12 mouse cellular contexts compared by ENCODE assay signal in the genomic region with DNA sequence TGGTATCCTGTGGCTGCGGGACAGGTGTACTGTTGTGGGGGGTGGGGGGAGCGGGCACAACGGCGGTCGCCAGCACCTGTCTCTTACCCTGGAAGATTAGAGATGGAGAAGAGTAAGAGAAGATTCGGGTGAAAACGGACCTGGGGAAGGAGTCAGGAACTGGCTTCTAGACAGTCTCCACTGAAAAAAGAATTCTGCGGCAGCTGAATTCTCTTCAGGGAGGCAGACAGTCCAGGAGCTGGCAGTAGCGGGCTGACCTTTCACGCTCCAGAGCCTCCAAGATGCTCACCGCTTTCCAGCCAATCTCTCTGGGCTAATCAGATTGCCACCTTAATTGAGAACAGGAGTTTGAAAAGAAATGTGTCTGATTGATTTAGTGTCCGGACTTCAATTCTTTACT. TPM values are rescaled to one million over a fixed set of nuclear protein-coding genes. Genes with fewer than 3 reads are reported as not detected.
DNase-seq lines count a peak whose midpoint lies in the region; ATAC-seq lines count a peak whose summit lies in the region.
"Had no signal": no experiment of that assay in that cellular context is flagged by ENCODE, and none has a peak within 500 bp of the region (broad histone marks: within the 10 kb centered on the region; RNA-seq: fewer than 3 reads in every experiment).

No protein-coding gene starts in this region.

- H3K9me3 ChIP-seq in forebrain, embryonic 14.5 days (replicated peaks; ENCODE audit: control insufficient read depth, low read length): no peaks in the 10 kb centered on the region
- H3K9me3 ChIP-seq in forebrain, embryonic 15.5 days: no peaks in the 10 kb centered on the region
- H3K9me3 ChIP-seq in embryonic facial prominence, embryonic 11.5 days (replicated peaks; ENCODE audit: control insufficient read depth, low read length): no peaks in the 10 kb centered on the region
- H3K9me3 ChIP-seq in midbrain, embryonic 13.5 days: no peaks in the 10 kb centered on the region
- H3K9me3 ChIP-seq: embryonic facial prominence, embryonic 15.5 days; liver, embryonic 15.5 days had no signal

- no peak overlapping the region; the same call in 1 of the 2 replicates for H3K27ac ChIP-seq in forebrain, embryonic 14.5 days (ENCODE audit: low read depth, low read length)
- H3K27ac ChIP-seq in forebrain, embryonic 15.5 days (replicated peaks): no peak overlapping the region
- no peak overlapping the region for H3K27ac ChIP-seq in embryonic facial prominence, embryonic 11.5 days (replicated peaks; ENCODE audit: low read depth, low read length)
- H3K27ac ChIP-seq in midbrain, embryonic 13.5 days: peak overlapping the region; percentile 62
- H3K27ac ChIP-seq: embryonic facial prominence, embryonic 15.5 days; liver, embryonic 15.5 days had no signal

- ATAC-seq in forebrain, embryonic 14.5 days: no peak
- ATAC-seq in forebrain, embryonic 15.5 days (replicated peaks): no peak
- ATAC-seq in embryonic facial prominence, embryonic 11.5 days (replicated peaks; ENCODE audit: insufficient number of reproducible peaks, low FRiP score, low TSS enrichment, low read depth): 0 out of 2 replicates have a peak, but pooled peaks have one; percentile 20
- ATAC-seq in midbrain, embryonic 13.5 days: 0 out of 2 replicates have a peak, but pooled peaks have one; percentile 44
- ATAC-seq: activated CD4-positive, CD25-positive, alpha-beta regulatory T cell, adult 4 months had no signal

- H3K4me3 ChIP-seq in forebrain, embryonic 14.5 days (ENCODE audit: low read depth, low read length): no peak overlapping the region
- no peak overlapping the region for H3K4me3 ChIP-seq in forebrain, embryonic 15.5 days
- H3K4me3 ChIP-seq in embryonic facial prominence, embryonic 11.5 days (ENCODE audit: low read depth, low read length): no peak overlapping the region
- H3K4me3 ChIP-seq in midbrain, embryonic 13.5 days (replicated peaks): no peak overlapping the region
- H3K4me3 ChIP-seq: embryonic facial prominence, embryonic 15.5 days; liver, embryonic 15.5 days had no signal

- intact Hi-C loops in left cerebral cortex, postnatal 36 days (cut with DNase I): no loop called here

- no peaks in the 10 kb centered on the region for H3K27me3 ChIP-seq in forebrain, embryonic 14.5 days (replicated peaks; ENCODE audit: control insufficient read depth, insufficient read depth, low read length)
- H3K27me3 ChIP-seq in forebrain, embryonic 15.5 days: no peaks in the 10 kb centered on the region
- no peaks in the 10 kb centered on the region for H3K27me3 ChIP-seq in embryonic facial prominence, embryonic 11.5 days (ENCODE audit: control insufficient read depth, insufficient read depth, low read length)
- no peaks in the 10 kb centered on the region for H3K27me3 ChIP-seq in midbrain, embryonic 13.5 days
- H3K27me3 ChIP-seq: embryonic facial prominence, embryonic 15.5 days; liver, embryonic 15.5 days had no signal

- H3K9ac ChIP-seq in forebrain, embryonic 14.5 days (ENCODE audit: low read length): no peak overlapping the region
- no peak overlapping the region for H3K9ac ChIP-seq in forebrain, embryonic 15.5 days (replicated peaks)
- no peak overlapping the region for H3K9ac ChIP-seq in embryonic facial prominence, embryonic 11.5 days (replicated peaks; ENCODE audit: low read length)
- no peak overlapping the region for H3K9ac ChIP-seq in midbrain, embryonic 13.5 days (replicated peaks)
- H3K9ac ChIP-seq: embryonic facial prominence, embryonic 15.5 days; liver, embryonic 15.5 days had no signal

- WGBS in forebrain, embryonic 14.5 days: 41% methylated on average over 12 of the region's 12 CpGs
- 42% methylated on average over 12 of the region's 12 CpGs for WGBS in forebrain, embryonic 15.5 days
- 38% methylated on average over 12 of the region's 12 CpGs for WGBS in embryonic facial prominence, embryonic 11.5 days
- 44% methylated on average over 12 of the region's 12 CpGs for WGBS in midbrain, embryonic 13.5 days

- DNase-seq in forebrain, embryonic 14.5 days (ENCODE audit: low spot score): peak; percentile 3
- DNase-seq in ZHBTc4 (ENCODE audit: low read depth, low spot score): peak; percentile 10
- peak; percentile 22 for DNase-seq in embryonic facial prominence, embryonic 11.5 days (ENCODE audit: low spot score)
- DNase-seq in thymus, postnatal 10 days (ENCODE audit: low spot score in 2 of 2): no peak
- DNase-seq in urinary bladder, postnatal 25 days (ENCODE audit: low spot score): no peak
- no peak for DNase-seq in left cerebral cortex, postnatal 36 days (ENCODE audit: low spot score in 2 of 2)

- H3K36me3 ChIP-seq in forebrain, embryonic 14.5 days (ENCODE audit: control insufficient read depth, insufficient read depth, low read length): no peaks in the 10 kb centered on the region
- no peaks in the 10 kb centered on the region for H3K36me3 ChIP-seq in forebrain, embryonic 15.5 days
- H3K36me3 ChIP-seq in embryonic facial prominence, embryonic 11.5 days (replicated peaks; ENCODE audit: control insufficient read depth, insufficient read depth, low read depth, low read length): no peaks in the 10 kb centered on the region
- H3K36me3 ChIP-seq in midbrain, embryonic 13.5 days: 0 out of 2 replicates have a peak, but pooled peaks cover 4% of the 10 kb centered on the region
- H3K36me3 ChIP-seq: embryonic facial prominence, embryonic 15.5 days; liver, embryonic 15.5 days had no signal

- H3K4me1 ChIP-seq in forebrain, embryonic 14.5 days (ENCODE audit: control insufficient read depth, insufficient read depth, low read length): peaks cover 5% of the 10 kb centered on the region; the same call in 1 of the 2 replicates
- peaks cover 19% of the 10 kb centered on the region for H3K4me1 ChIP-seq in forebrain, embryonic 15.5 days
- H3K4me1 ChIP-seq in embryonic facial prominence, embryonic 11.5 days (ENCODE audit: control insufficient read depth, insufficient read depth, low read length): peaks cover 2% of the 10 kb centered on the region; the same call in 1 of the 2 replicates
- peaks cover 39% of the 10 kb centered on the region for H3K4me1 ChIP-seq in midbrain, embryonic 13.5 days (replicated peaks)
- H3K4me1 ChIP-seq: liver, embryonic 15.5 days had no signal

- no peak overlapping the region for H3K4me2 ChIP-seq in forebrain, embryonic 14.5 days (ENCODE audit: low read length)
- no peak overlapping the region for H3K4me2 ChIP-seq in forebrain, embryonic 15.5 days (replicated peaks)
- H3K4me2 ChIP-seq in embryonic facial prominence, embryonic 11.5 days (ENCODE audit: low read depth, low read length): 0 out of 2 replicates have a peak overlapping the region, but pooled peaks have one; percentile 5
- 0 out of 2 replicates have a peak overlapping the region, but pooled peaks have one; percentile 5 for H3K4me2 ChIP-seq in midbrain, embryonic 13.5 days (replicated peaks)
- H3K4me2 ChIP-seq: embryonic facial prominence, embryonic 15.5 days; heart, embryonic 11.5 days; liver, embryonic 15.5 days had no signal

RNA-seq across cellular contexts. Expression of a gene that starts 30.0 kb away (rescaled TPM):
- polyA plus RNA-seq in forebrain, embryonic 14.5 days (2014; fragmentation: Nextera tagmentation; extraction: Ambion mirVana): 16.9 and 20.6 TPM in 2 replicates
- 29.9 and 31.4 TPM in 2 replicates for polyA plus RNA-seq in forebrain, embryonic 15.5 days (2015; fragmentation: Nextera tagmentation; extraction: Ambion mirVana)
- polyA plus RNA-seq in embryonic facial prominence, embryonic 11.5 days (2014; fragmentation: Nextera tagmentation; extraction: Ambion mirVana): 5.0 and 7.9 TPM in 2 replicates
- 37.9 and 41.5 TPM in 2 replicates for polyA plus RNA-seq in midbrain, embryonic 13.5 days (2015; fragmentation: Nextera tagmentation; extraction: Ambion mirVana)
- 100 to 1,000 TPM; 105 TPM for total RNA-seq in left cerebral cortex, postnatal 36 days (2021)

RNA-seq across cellular contexts. Expression of a gene that starts 54.0 kb away (rescaled TPM):
- 8.3 and 12.9 TPM in 2 replicates for polyA plus RNA-seq in forebrain, embryonic 14.5 days (2014; fragmentation: Nextera tagmentation; extraction: Ambion mirVana)
- 4.9 and 11.5 TPM in 2 replicates for polyA plus RNA-seq in forebrain, embryonic 15.5 days (2015; fragmentation: Nextera tagmentation; extraction: Ambion mirVana)
- polyA plus RNA-seq in embryonic facial prominence, embryonic 11.5 days (2014; fragmentation: Nextera tagmentation; extraction: Ambion mirVana): 11.0 and 16.0 TPM in 2 replicates
- polyA plus RNA-seq in midbrain, embryonic 13.5 days (2015; fragmentation: Nextera tagmentation; extraction: Ambion mirVana): 9.3 and 12.8 TPM in 2 replicates
- 1 to 10 TPM; 1.6 to 3.2 TPM for total RNA-seq in left cerebral cortex, postnatal 36 days (2021)

Comparison
In these comparisons a context has a peak if more than half of its experiments do, and no peak if none do; other contexts are left out.
1. ATAC-seq: peak in embryonic facial prominence, embryonic 11.5 days (single experiment) and midbrain, embryonic 13.5 days (single experiment); none in forebrain, embryonic 14.5 days (single experiment) and forebrain, embryonic 15.5 days (single experiment).
2. DNase-seq: peak in forebrain, embryonic 14.5 days (single experiment), ZHBTc4 (single experiment) and embryonic facial prominence, embryonic 11.5 days (single experiment); none in thymus, postnatal 10 days (0 of 2), urinary bladder, postnatal 25 days (single experiment) and left cerebral cortex, postnatal 36 days (0 of 2).
3. H3K4me2 ChIP-seq: peak in embryonic facial prominence, embryonic 11.5 days (single experiment) and midbrain, embryonic 13.5 days (single experiment); none in forebrain, embryonic 14.5 days (single experiment) and forebrain, embryonic 15.5 days (single experiment).